Mouse (Mus musculus) hindbrain, embryonic 11.5 days (tissue): ENCODE results near the gene Tbx2. TPM values are rescaled to one million over a fixed set of nuclear protein-coding genes. Genes with fewer than 3 reads are reported as not detected.

ENCODE experiments used
- ATAC-seq: fragments of 200-750 bp; cut with Nextera tagmentation; 2 replicates; pipeline ENCODE4 v1.8.0; 2017; ENCODE audit warnings: mild to moderate bottlenecking, moderate TSS enrichment, moderate library complexity; ENCODE audit not compliant: low FRiP score
- DNase-seq: peaks from one replicate; pipeline ENCODE4 v3.0.0-alpha.2; 2015; ENCODE audit warnings: low spot score
- H3K27ac ChIP-seq: fragments of 300-500 bp; sonication (generic); 2 replicates; pipeline ENCODE4 v1.5.1; 2014; ENCODE audit warnings: mild to moderate bottlenecking, low read depth, low read length
- H3K27me3 ChIP-seq: fragments of 300-500 bp; sonication (generic); 2 replicates; pipeline ENCODE4 v1.6.1; 2014; ENCODE audit warnings: mild to moderate bottlenecking, low read length, moderate library complexity, mixed read lengths; ENCODE audit not compliant: control insufficient read depth, insufficient read depth
- H3K36me3 ChIP-seq: fragments of 300-500 bp; sonication (generic); 2 replicates; pipeline ENCODE4 v1.6.1; 2014; ENCODE audit warnings: mild to moderate bottlenecking, low read length, moderate library complexity, mixed read lengths; ENCODE audit not compliant: control insufficient read depth, insufficient read depth
- H3K4me1 ChIP-seq: fragments of 300-500 bp; sonication (generic); replicated peaks from 2 replicates; pipeline ENCODE4 v1.6.1; 2014; ENCODE audit warnings: low read length, mixed read lengths; ENCODE audit not compliant: control insufficient read depth, insufficient read depth
- H3K4me2 ChIP-seq: fragments of 300-500 bp; sonication (generic); replicated peaks from 2 replicates; pipeline ENCODE4 v1.6.1; 2014; ENCODE audit warnings: mild to moderate bottlenecking, low read depth, low read length
- H3K4me3 ChIP-seq: fragments of 300-500 bp; sonication (generic); 2 replicates; pipeline ENCODE4 v1.5.1; 2014; ENCODE audit warnings: low read depth, low read length
- H3K9ac ChIP-seq: fragments of 300-500 bp; sonication (generic); 2 replicates; pipeline ENCODE4 v1.6.1; 2014; ENCODE audit warnings: low read depth, low read length
- H3K9me3 ChIP-seq: fragments of 300-500 bp; sonication (generic); 2 replicates; pipeline ENCODE4 v1.6.1; 2016; ENCODE audit warnings: low read length; ENCODE audit not compliant: control insufficient read depth
- WGBS: fragments of 180-500 bp; shearing (Covaris S2); extraction: QIAGEN DNeasy Blood & Tissue Kit; methylation state at CpG from one replicate; pipeline ENCODE4 v1.1.7; 2014; 5-methylcytosine and 5-hydroxymethylcytosine counted together
- polyA plus RNA-seq: library from polyadenylated mRNA; unstranded; fragments of >200 nt; fragmentation: Nextera tagmentation; extraction: Ambion mirVana; gene quantifications from 2 replicates; pipeline ENCODE4 v1.2.1, GENCODE M21; 2014

Gene Tbx2
- polyA plus RNA-seq, 1 experiment from 2014 or later: 2.3 TPM

GRCm38 (mm10) chr11:85840803-85841145 is 8.4 kb downstream of the Tbx2 start:
- Histone ChIP-seq H3K9me3 (no peaks in the 10 kb centered on the region), H3K9ac (no peak overlapping the region), H3K27ac (no peak overlapping the region), H3K4me2 (peak overlapping the region; percentile 5), H3K4me3 (peak overlapping the region; percentile 4; the same call in 1 of the 2 replicates), H3K4me1 (peaks cover 7% of the 10 kb centered on the region; the same call in 1 of the 2 replicates), H3K27me3 (peaks cover 84% of the 10 kb centered on the region), H3K36me3 (no peaks in the 10 kb centered on the region)
- ATAC-seq (no peak), DNase-seq (no peak)
- 2% methylated on average over 21 of the region's 21 CpGs for WGBS

DNA sequence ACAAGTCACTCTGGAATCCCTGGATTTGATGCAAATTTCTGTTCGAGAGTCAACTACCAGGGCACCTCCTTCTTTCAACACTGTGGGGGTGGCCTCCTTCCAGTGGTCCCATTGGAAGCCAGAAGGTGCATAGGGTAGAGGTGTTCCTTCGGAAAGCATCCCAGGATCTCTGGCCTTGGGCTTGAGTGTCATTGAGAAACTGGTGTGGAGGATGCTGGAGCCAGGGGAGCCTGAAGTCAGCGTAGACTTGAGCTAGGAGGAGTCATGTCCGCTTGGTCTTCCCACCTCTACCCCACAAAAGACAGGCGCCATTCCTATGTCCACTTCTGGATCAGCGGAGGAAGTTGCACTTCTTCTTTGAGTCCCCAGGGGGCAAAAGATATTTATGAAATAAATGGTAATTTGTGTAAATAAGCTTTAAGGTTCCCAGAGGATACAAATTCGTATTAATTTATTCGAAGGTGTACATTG is 8.9 kb downstream of the Tbx2 start:
- peaks cover 82% of the 10 kb centered on the region for H3K27me3 ChIP-seq
- WGBS: 3% methylated on average over 8 of the region's 8 CpGs
- H3K9me3 ChIP-seq: no peaks in the 10 kb centered on the region
- peak overlapping the region; percentile 50; the same call in 1 of the 2 replicates for H3K4me2 ChIP-seq
- H3K4me3 ChIP-seq: no peak overlapping the region; the same call in 1 of the 2 replicates
- peak overlapping the region; percentile 43; the same call in 1 of the 2 replicates for H3K27ac ChIP-seq
- DNase-seq (peak; percentile 60), ATAC-seq (no peak)
- no peak overlapping the region; the same call in 1 of the 2 replicates for H3K9ac ChIP-seq
- no peaks in the 10 kb centered on the region for H3K36me3 ChIP-seq
- peaks cover 7% of the 10 kb centered on the region; the same call in 1 of the 2 replicates for H3K4me1 ChIP-seq

DNA sequence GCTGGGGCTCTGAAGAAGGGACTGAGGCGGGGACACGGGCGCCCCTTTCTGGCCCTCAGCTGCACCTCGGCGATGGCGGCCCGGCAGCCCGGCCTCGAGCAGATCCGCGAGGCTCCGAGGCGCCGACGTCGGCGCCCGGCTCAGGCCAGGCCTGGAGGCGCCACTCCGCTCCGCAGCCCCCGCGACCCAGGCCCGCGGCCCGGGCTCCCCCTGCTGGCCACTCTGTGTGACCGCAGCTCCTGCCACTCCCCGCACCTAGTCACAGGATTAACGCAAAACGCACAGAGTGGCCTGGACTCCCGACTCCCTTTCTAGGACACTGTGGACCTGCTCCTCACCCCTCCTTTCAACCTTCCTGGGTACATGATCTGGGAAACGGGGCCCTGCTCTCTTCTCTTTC is 9.6 kb downstream of the Tbx2 start:
- peak overlapping the region; percentile 50 for H3K4me2 ChIP-seq
- ATAC-seq (peak; percentile 62), DNase-seq (peak; percentile 89)
- H3K4me3 ChIP-seq: peak overlapping the region; percentile 25
- H3K9ac ChIP-seq: no peak overlapping the region
- H3K27me3 ChIP-seq: peaks cover 76% of the 10 kb centered on the region
- H3K9me3 ChIP-seq: no peaks in the 10 kb centered on the region
- under 1% methylated on average over 29 of the region's 32 CpGs for WGBS
- no peaks in the 10 kb centered on the region for H3K36me3 ChIP-seq
- peaks cover 7% of the 10 kb centered on the region; the same call in 1 of the 2 replicates for H3K4me1 ChIP-seq
- peak overlapping the region; percentile 43; the same call in 1 of the 2 replicates for H3K27ac ChIP-seq

GRCm38 (mm10) chr11:85842596-85843346 is 10.4 kb downstream of the Tbx2 start:
- ATAC-seq: no peak
- 4% methylated on average over 24 of the region's 24 CpGs for WGBS
- DNase-seq: peak; percentile 45
- Histone ChIP-seq H3K9me3 (no peaks in the 10 kb centered on the region), H3K4me2 (peak overlapping the region; percentile 77), H3K4me1 (peaks cover 7% of the 10 kb centered on the region; the same call in 1 of the 2 replicates), H3K27ac (no peak overlapping the region; the same call in 1 of the 2 replicates), H3K36me3 (no peaks in the 10 kb centered on the region), H3K27me3 (peaks cover 68% of the 10 kb centered on the region), H3K4me3 (no peak overlapping the region; the same call in 1 of the 2 replicates), H3K9ac (no peak overlapping the region; the same call in 1 of the 2 replicates)

GRCm38 (mm10) chr11:85843347-85843692 is 11.0 kb downstream of the Tbx2 start:
- H3K4me1 ChIP-seq: peaks cover 7% of the 10 kb centered on the region; the same call in 1 of the 2 replicates
- H3K27ac ChIP-seq: peak overlapping the region; percentile 49; the same call in 1 of the 2 replicates
- no peaks in the 10 kb centered on the region for H3K9me3 ChIP-seq
- H3K36me3 ChIP-seq: no peaks in the 10 kb centered on the region
- ATAC-seq (peak; percentile 69), DNase-seq (peak; percentile 91)
- peak overlapping the region; percentile 77 for H3K4me2 ChIP-seq
- peak overlapping the region; percentile 46 for H3K9ac ChIP-seq
- peak overlapping the region; percentile 42 for H3K4me3 ChIP-seq
- WGBS: under 1% methylated on average over 18 of the region's 18 CpGs
- peaks cover 62% of the 10 kb centered on the region for H3K27me3 ChIP-seq

GRCm38 (mm10) chr11:85844144-85844965 is 12.0 kb downstream of the Tbx2 start:
- ATAC-seq: peak; percentile 64
- peak overlapping the region; percentile 77 for H3K4me2 ChIP-seq
- H3K9me3 ChIP-seq: no peaks in the 10 kb centered on the region
- peak overlapping the region; percentile 48 for H3K9ac ChIP-seq
- peaks cover 7% of the 10 kb centered on the region; the same call in 1 of the 2 replicates for H3K4me1 ChIP-seq
- H3K27ac ChIP-seq: no peak overlapping the region
- peak overlapping the region; percentile 42 for H3K4me3 ChIP-seq
- DNase-seq: peak; percentile 93
- H3K27me3 ChIP-seq: peaks cover 52% of the 10 kb centered on the region
- WGBS: under 1% methylated on average over 54 of the region's 54 CpGs
- no peaks in the 10 kb centered on the region for H3K36me3 ChIP-seq

DNA sequence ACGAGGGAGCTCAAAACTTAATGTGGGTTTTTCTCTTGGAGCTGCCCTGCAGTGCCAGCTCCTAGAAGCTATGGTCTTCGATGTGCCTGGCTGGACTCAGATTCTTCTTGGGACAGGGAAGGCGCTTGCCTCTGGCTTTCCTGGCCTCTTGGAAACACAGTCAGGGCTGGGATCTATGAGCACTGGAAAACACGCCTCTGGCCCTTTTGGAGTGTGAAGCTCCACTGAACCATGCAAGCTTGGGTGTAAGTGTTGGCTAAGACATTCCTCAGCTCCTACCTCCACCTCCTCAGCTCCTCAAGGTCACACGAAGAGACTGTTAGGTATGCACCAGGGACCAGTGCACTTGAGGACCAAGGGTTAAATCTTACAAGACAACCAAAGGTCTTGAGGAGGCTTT is 12.6 kb downstream of the Tbx2 start:
- peak overlapping the region; percentile 77; the same call in 1 of the 2 replicates for H3K4me2 ChIP-seq
- DNase-seq: no peak
- H3K36me3 ChIP-seq: no peaks in the 10 kb centered on the region
- peaks cover 5% of the 10 kb centered on the region; the same call in 1 of the 2 replicates for H3K4me1 ChIP-seq
- peaks cover 46% of the 10 kb centered on the region for H3K27me3 ChIP-seq
- H3K9me3 ChIP-seq: no peaks in the 10 kb centered on the region
- no peak overlapping the region for H3K9ac ChIP-seq
- no peak overlapping the region for H3K4me3 ChIP-seq
- WGBS: 29% methylated on average over 5 of the region's 5 CpGs
- no peak for ATAC-seq
- no peak overlapping the region for H3K27ac ChIP-seq

DNA sequence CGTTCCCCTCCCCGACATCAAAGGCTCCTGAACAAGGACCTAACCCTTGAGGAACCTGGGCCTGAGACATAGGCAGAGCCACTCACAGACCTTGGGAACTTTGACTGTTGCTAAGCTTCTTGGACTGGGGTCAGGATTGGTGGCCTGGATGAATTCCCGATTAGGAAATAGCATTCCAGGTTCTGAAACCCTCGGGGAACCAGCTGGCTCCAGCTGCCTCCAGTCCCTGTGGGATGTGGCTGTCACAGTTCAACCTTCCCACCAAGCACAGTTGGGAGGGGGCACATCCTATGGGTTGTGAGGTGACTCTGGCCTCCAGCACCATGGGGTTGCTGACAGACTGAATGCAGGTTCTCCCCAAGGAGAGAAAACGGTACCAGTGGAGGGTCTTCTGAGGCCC is 13.6 kb downstream of the Tbx2 start:
- Histone ChIP-seq H3K4me3 (no peak overlapping the region), H3K9me3 (no peaks in the 10 kb centered on the region), H3K36me3 (no peaks in the 10 kb centered on the region), H3K27ac (no peak overlapping the region), H3K27me3 (peaks cover 36% of the 10 kb centered on the region), H3K4me2 (no peak overlapping the region), H3K9ac (no peak overlapping the region), H3K4me1 (peaks cover 5% of the 10 kb centered on the region; the same call in 1 of the 2 replicates)
- WGBS: 49% methylated on average over 5 of the region's 5 CpGs
- ATAC-seq: no peak
- DNase-seq: no peak
